Mouse (Mus musculus): ENCODE measurements around the gene Tmem132c.

- TF ChIP-seq CTCF (IDR thresholded peaks at IDR 0.05; ENCODE audit: borderline replicate concordance, extremely low read depth, insufficient read depth, insufficient read length), result no peak
- TF ChIP-seq POLR2A (IDR thresholded peaks at IDR 0.05; ENCODE audit: borderline replicate concordance, extremely low read depth, insufficient read depth, insufficient read length, poor library complexity, severe bottlenecking), result no peak
Observed at GRCm38 (mm10) chr5:127405391-127406000, 163.9 kb downstream of the Tmem132c start.
